Mouse (Mus musculus): ENCODE results near the gene Gm20388. TPM values are rescaled to one million over a fixed set of nuclear protein-coding genes. Genes with fewer than 3 reads are reported as not detected.

Gene Gm20388
- polyA plus RNA-seq, 1 experiment: 18.7 TPM

- Histone ChIP-seq H3K27me3 (ENCODE audit: control insufficient read depth, insufficient read depth, low read length) (no peaks in the 10 kb centered on the region), H3K27ac (ENCODE audit: insufficient read depth, low read length) (no peak overlapping the region), H3K4me1 (ENCODE audit: control insufficient read depth, insufficient read depth, low read length) (no peaks in the 10 kb centered on the region), H3K4me3 (replicated peaks; ENCODE audit: insufficient read depth, low read depth, low read length) (no peak overlapping the region)
- 78% methylated on average over 9 of the region's 9 CpGs for WGBS
- DNase-seq: no peak
- no peak for TF ChIP-seq CTCF (IDR thresholded peaks at IDR 0.05; ENCODE audit: borderline replicate concordance, insufficient read depth, low read depth, low read length)
- TF ChIP-seq POLR2A (IDR thresholded peaks at IDR 0.05; ENCODE audit: borderline replicate concordance, insufficient read depth, low read length): no peak
These were observed 818.0 kb downstream of the Gm20388 start for GRCm38 (mm10) chr8:120728488-120729160.

- TF ChIP-seq POLR2A (IDR thresholded peaks at IDR 0.05; ENCODE audit: borderline replicate concordance, insufficient read depth, low read length) (no peak), CTCF (IDR thresholded peaks at IDR 0.05; ENCODE audit: borderline replicate concordance, insufficient read depth, low read depth, low read length) (no peak)
- H3K27ac ChIP-seq (ENCODE audit: insufficient read depth, low read length): no peak overlapping the region
- DNase-seq: no peak
- WGBS: 41% methylated on average over 14 of the region's 14 CpGs
- no peaks in the 10 kb centered on the region for H3K4me1 ChIP-seq (ENCODE audit: control insufficient read depth, insufficient read depth, low read length)
- H3K4me3 ChIP-seq (replicated peaks; ENCODE audit: insufficient read depth, low read depth, low read length): no peak overlapping the region
- no peaks in the 10 kb centered on the region; the same call in 1 of the 2 replicates for H3K27me3 ChIP-seq (ENCODE audit: control insufficient read depth, insufficient read depth, low read length)
These were observed 820.9 kb downstream of the Gm20388 start for GRCm38 (mm10) chr8:120731582-120731981.

GRCm38 (mm10) chr8:120732068-120732467, 821.4 kb downstream of the Gm20388 start:
- H3K27ac ChIP-seq (ENCODE audit: insufficient read depth, low read length): no peak overlapping the region
- DNase-seq: no peak
- H3K27me3 ChIP-seq (ENCODE audit: control insufficient read depth, insufficient read depth, low read length): no peaks in the 10 kb centered on the region; the same call in 1 of the 2 replicates
- H3K4me3 ChIP-seq (replicated peaks; ENCODE audit: insufficient read depth, low read depth, low read length): no peak overlapping the region
- H3K4me1 ChIP-seq (ENCODE audit: control insufficient read depth, insufficient read depth, low read length): no peaks in the 10 kb centered on the region
- no peak for TF ChIP-seq CTCF (IDR thresholded peaks at IDR 0.05; ENCODE audit: borderline replicate concordance, insufficient read depth, low read depth, low read length)
- TF ChIP-seq POLR2A (IDR thresholded peaks at IDR 0.05; ENCODE audit: borderline replicate concordance, insufficient read depth, low read length): no peak
- WGBS: 71% methylated on average over 6 of the region's 6 CpGs

- peak within 1 kb of the TSS; percentile 50 for H3K4me3 ChIP-seq (replicated peaks; ENCODE audit: insufficient read depth, low read depth, low read length)
- H3K27me3 ChIP-seq (ENCODE audit: control insufficient read depth, insufficient read depth, low read length): no peaks in the 10 kb centered on the region; the same call in 1 of the 2 replicates
- 1% methylated on average over 61 of the region's 62 CpGs for WGBS
- TF ChIP-seq POLR2A (IDR thresholded peaks at IDR 0.05; ENCODE audit: borderline replicate concordance, insufficient read depth, low read length) (no peak), CTCF (IDR thresholded peaks at IDR 0.05; ENCODE audit: borderline replicate concordance, insufficient read depth, low read depth, low read length) (no peak)
- H3K27ac ChIP-seq (ENCODE audit: insufficient read depth, low read length): no peak within 1 kb of the TSS
- no peaks in the 10 kb centered on the region for H3K4me1 ChIP-seq (ENCODE audit: control insufficient read depth, insufficient read depth, low read length)
- peak; percentile 54 to 57 for DNase-seq
These were observed 825.3 kb downstream of the Gm20388 start, which contains the start of gene Irf8 for GRCm38 (mm10) chr8:120735770-120736481. Gene Irf8 (plus strand): TSS chr8:120736358.

GRCm38 (mm10) chr8:120736486-120736885, 825.8 kb downstream of the Gm20388 start:
- no peak overlapping the region for H3K27ac ChIP-seq (ENCODE audit: insufficient read depth, low read length)
- TF ChIP-seq CTCF (IDR thresholded peaks at IDR 0.05; ENCODE audit: borderline replicate concordance, insufficient read depth, low read depth, low read length) (no peak), POLR2A (IDR thresholded peaks at IDR 0.05; ENCODE audit: borderline replicate concordance, insufficient read depth, low read length) (no peak)

GRCm38 (mm10) chr8:120737166-120737565, 826.5 kb downstream of the Gm20388 start:
- 85% methylated on average over 7 of the region's 7 CpGs for WGBS
- TF ChIP-seq POLR2A (IDR thresholded peaks at IDR 0.05; ENCODE audit: borderline replicate concordance, insufficient read depth, low read length): no peak
- no peak for TF ChIP-seq CTCF (IDR thresholded peaks at IDR 0.05; ENCODE audit: borderline replicate concordance, insufficient read depth, low read depth, low read length)
- H3K4me3 ChIP-seq (replicated peaks; ENCODE audit: insufficient read depth, low read depth, low read length): no peak overlapping the region
- H3K27me3 ChIP-seq (ENCODE audit: control insufficient read depth, insufficient read depth, low read length): no peaks in the 10 kb centered on the region; the same call in 1 of the 2 replicates
- no peak overlapping the region for H3K27ac ChIP-seq (ENCODE audit: insufficient read depth, low read length)
- no peaks in the 10 kb centered on the region for H3K4me1 ChIP-seq (ENCODE audit: control insufficient read depth, insufficient read depth, low read length)
- DNase-seq: no peak

More at GRCm38 (mm10) chr8:120736486-120736885, 825.8 kb downstream of the Gm20388 start:
- Histone ChIP-seq H3K4me1 (ENCODE audit: control insufficient read depth, insufficient read depth, low read length) (no peaks in the 10 kb centered on the region), H3K4me3 (replicated peaks; ENCODE audit: insufficient read depth, low read depth, low read length) (peak overlapping the region; percentile 50), H3K27me3 (ENCODE audit: control insufficient read depth, insufficient read depth, low read length) (no peaks in the 10 kb centered on the region; the same call in 1 of the 2 replicates)
- WGBS: 1% methylated on average over 11 of the region's 11 CpGs
- peak in 1 of 2 experiments; percentile 19 for DNase-seq

- Histone ChIP-seq H3K27ac (ENCODE audit: insufficient read depth, low read length) (no peak overlapping the region), H3K4me1 (ENCODE audit: control insufficient read depth, insufficient read depth, low read length) (no peaks in the 10 kb centered on the region), H3K27me3 (ENCODE audit: control insufficient read depth, insufficient read depth, low read length) (no peaks in the 10 kb centered on the region; the same call in 1 of the 2 replicates), H3K4me3 (replicated peaks; ENCODE audit: insufficient read depth, low read depth, low read length) (no peak overlapping the region)
- WGBS: 42% methylated on average over 4 of the region's 4 CpGs
- DNase-seq: no peak
- no peak for TF ChIP-seq CTCF (IDR thresholded peaks at IDR 0.05; ENCODE audit: borderline replicate concordance, insufficient read depth, low read depth, low read length)
- TF ChIP-seq POLR2A (IDR thresholded peaks at IDR 0.05; ENCODE audit: borderline replicate concordance, insufficient read depth, low read length): no peak
These were observed 828.1 kb downstream of the Gm20388 start for GRCm38 (mm10) chr8:120738771-120739170.
